Mouse (Mus musculus) ovary, postnatal 10 days (tissue): ENCODE measurements around the gene Braf.
"Not testable (repeated sequence)": the region's sequence is repeated elsewhere in the genome, so short reads cannot be mapped to it uniquely, and the experiment has no call there.

Experiments
- DNase-seq: peaks from one replicate; pipeline ENCODE4 v3.0.0; 2022; ENCODE audit warnings: low spot score

The Braf gene

DNA sequence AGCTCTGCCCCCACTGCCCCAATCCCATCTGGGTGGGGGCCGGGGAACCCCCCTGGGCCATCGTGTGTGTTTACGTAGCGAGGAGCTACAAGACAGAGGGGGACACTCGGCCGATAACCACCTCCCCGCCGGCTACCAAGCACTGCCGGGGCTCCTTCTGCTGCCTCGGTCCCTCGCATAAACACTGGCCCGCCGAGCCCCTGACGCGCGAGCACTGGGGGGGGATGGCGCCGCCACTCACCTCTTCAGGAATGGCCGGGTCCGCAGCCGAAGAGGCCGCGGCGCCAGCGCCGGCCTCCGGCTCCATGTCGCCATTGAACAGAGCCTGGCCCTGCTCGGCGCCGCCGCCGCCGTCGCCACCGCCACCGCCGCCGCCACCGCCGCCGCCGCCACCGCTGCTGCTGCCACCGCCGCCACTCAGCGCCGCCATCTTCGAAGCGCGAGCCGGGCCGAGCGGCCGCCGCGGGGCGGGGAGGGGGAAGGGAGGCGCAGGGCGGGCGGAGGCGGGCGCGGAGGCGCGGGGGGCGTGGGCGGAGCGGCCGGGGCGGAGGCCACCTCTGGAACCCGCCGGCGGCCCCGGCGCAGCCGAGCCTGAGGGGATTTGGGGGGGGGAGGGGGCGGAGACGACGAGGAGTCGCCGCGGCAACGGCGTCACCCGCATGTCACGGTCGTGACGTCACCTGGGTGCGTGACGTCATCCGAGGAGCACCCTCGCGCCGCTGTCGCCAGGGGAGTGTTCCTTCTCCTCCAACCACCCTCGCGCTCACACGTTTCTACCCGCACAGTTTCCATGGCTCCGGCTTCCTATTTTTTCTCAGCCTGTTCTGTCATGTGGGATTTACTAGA, at the start of gene Braf:
Braf (minus strand) TSS at position 598 of the 846 bp plus-strand sequence.
- peak; percentile 59 for DNase-seq

DNA sequence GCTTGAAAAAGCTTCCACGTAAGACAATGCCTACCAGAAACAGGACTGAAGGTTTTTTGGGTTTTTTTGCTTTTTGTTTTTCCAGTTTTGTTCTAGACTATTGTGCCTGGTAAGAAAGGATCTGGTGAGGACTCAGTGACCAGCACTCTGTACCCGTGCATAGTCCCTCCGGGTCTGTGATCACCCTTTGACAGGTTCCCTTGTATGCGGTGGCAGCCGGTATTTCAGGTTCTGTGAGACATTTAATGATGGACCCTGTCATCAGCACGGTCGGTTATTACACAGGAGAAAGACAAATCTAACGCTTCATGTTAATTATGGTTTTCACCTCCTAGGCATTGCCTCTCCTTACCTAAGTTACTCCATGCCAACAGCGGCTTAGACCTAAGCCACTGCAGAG, 49.8 kb upstream of the Braf start:
- no peak for DNase-seq

DNA sequence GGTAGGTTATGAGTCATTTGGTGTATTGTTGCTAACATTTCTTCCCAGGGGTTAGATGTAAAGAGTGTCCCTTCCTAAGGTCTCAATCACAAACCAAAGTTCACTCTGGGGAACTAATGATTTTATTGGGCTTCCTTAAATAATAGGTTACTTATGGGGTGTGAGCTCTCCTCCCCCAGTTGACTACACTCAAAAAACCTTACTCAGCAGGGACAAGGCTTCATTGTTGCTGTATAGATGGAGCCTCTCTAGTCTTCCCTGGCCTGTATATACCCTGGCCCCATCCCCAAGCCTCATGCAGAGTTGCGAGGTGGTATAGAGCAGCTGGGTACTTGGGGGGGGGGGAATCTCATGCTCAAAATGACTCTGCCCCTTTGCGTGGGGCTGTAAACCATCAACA, 32.0 kb upstream of the Braf start:
- no peak for DNase-seq

DNA sequence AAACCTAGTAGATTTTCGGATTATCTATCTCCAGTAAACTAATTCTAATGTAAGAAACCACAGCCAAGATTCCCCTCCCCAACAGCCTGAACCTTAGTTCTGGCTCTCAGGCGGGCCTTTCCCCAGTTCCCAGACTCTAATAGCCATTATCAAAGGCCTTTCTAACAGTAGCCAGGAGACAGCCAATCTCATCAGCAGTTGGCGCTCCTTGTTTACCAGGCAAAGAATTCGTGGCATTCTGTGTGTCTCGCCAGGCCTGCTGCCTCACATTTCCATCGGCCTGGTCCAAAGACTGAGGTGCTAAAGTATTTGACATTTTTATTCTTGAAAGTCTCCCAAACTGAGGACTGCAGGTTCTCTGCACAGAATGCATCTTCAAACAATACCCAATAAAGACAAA, 24.6 kb upstream of the Braf start:
- no peak for DNase-seq

DNA sequence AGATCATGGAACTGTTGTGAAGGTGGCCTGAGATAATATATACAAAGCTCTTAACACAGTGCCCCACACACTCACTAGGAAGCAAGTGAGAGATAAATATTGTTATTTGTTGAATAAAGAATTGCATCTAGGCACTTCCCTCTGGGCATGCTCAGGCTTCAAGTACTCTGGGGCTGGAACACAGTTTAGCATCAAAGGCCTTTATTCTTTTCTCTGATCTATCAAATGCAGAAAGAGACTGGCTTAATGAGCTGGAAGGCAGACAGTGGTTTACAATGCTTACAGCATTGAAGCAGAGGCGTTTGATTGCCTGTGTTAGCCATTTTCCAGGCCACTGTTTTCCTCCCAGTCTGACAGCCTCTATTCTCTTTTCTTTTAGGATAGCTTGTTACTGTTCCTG, 21.8 kb upstream of the Braf start:
- DNase-seq: no peak

DNA sequence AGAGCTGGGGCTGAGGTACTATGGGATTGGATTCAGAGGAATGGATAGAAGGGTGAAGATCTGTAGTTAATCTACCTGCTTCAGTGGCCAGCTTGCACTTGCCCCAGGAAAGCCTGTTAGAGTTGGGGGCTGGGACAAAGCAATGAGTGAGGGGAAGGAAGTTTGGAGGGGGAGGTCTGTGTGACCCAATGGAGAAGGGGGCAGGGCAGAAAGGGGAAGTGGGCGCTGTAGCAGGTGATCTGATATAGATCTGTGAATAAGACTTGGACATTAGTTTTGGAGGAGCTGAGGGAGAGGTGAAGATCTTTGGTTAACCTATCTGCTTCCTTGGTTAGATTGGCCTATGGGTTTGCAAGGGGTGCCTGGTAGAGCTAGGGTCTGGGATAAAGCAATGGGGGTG, 20.2 kb upstream of the Braf start:
- no peak for DNase-seq

DNA sequence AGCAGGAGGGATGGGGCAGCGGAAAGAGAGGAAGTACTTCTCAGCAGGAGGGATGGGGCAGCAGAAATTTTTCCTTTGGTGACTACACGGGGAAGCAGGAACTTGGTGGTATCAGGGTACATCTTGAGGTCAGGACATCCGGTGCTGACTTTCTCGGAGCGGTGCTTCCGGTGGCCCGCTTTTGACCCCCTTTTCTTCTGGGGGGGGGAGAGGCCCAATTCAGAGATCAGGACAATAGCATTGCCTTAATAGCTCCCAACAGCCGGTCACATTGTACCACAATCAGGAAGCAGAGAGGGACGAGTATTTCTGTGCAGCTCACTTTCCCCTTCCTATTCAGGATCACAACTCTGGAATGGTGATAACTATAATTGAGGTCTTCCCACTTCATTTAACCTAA, 14.4 kb upstream of the Braf start:
- DNase-seq: not testable (repeated sequence)

DNA sequence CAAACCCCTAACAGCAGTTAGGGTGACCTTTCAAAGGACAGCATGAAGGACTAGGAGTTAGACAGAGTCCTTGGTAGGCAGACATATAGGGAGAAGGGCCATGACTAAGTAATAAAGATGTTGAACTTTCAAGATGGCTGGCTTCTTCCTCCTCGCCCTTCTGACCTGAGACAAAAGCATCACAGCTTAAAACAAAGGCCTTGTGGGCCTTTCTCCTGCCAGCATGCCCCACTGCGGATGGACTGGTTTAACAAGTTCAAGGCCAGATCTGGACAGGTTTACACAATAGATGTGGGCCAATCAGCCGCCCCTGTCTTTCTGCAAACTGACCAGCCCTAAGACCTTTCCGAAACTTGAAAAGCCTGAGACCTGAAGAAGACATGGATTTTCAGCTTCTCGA, 2.8 kb upstream of the Braf start:
- no peak for DNase-seq

DNA sequence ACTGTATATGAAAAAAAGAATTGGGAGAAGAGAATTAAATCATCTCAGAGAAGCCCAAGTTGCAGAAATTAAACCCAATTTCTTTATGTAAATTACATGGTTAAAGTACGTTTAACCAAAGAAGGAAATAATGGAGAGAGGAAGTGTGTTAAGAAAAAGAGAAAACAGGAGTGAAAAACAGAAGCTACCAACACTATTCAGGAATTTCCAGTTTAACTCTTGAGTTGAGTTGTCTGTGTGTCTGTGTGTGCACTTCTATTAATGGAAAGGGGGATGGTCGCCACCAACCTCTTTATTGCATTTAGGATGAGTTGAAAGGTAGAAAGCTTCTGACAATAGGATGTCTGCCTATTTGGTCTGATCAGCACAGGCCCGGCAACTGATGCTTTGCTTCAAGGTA, 886 bp upstream of the Braf start:
- DNase-seq: no peak

DNA sequence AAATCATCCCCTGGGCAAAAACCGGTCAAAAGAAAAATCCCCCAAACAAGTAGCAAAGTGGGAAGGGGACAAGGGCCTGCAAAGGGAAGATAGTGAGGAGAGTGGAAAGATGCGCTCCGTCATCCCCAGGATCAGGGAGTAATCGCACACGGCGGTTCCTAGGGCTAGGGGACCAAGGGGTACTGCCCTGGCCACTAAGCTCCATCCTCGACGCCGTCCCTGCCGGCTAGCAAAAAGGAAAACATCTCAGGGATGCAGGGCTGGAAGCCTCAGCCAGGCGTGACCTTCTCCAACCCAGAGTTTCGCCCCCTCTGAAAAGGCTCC, 759 bp downstream of the Braf start:
- DNase-seq: no peak

DNA sequence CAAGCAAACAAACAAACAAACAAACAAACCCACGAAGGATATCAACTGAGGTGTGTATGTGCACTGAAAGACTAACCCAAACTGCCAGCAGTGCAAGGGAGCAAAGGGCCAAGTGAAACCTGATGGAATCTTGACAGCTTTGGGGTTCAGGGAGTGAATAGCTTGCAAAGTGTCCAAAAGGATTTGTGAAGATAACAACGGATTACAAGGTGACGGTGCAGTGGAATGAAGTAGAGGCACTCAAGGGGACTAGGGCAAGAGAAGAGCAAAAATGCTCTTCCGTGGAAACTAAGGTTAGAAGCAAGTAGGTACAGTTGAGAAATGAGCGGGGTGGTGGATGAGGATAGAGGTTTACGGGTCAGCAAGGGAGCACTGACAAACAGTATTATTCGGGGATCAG, 1.2 kb downstream of the Braf start:
- DNase-seq: no peak

DNA sequence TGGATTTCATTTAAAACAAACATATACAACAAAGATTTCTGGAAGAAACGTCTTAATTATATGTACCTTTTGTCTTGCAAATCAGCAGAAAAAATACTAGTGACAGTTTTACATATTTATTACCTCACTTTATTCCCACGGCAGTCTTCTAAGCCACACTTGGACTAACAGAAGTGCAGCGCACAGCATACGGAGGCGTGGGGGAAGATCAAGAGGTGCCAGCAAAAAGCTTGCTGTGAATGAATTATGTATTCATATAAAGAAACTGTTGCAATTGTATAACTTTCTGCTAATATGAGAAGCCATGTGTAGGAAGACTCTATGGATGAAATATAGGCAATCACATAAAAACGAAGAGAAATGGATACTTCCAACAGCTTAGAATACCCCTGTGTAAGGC, 6.7 kb downstream of the Braf start:
- no peak for DNase-seq

DNA sequence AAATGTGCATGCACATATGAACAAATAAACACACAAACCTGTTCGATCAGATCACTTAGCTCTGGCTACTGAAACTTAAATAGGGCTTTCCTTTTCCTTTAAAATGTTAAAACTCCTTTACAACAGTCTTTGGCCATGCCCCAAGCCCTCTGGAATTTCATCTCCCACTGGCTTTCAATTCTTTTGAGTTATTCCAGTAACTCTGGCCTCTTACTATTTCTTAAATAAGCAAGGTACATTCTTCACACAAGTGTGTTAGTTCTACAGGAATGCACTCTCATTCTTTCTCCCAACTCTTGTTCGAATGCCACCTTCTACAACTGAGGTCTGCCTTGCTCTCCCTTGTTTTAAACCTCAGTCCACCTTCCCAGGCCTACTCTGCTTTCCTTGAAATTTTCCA, 8.2 kb downstream of the Braf start:
- no peak for DNase-seq

DNA sequence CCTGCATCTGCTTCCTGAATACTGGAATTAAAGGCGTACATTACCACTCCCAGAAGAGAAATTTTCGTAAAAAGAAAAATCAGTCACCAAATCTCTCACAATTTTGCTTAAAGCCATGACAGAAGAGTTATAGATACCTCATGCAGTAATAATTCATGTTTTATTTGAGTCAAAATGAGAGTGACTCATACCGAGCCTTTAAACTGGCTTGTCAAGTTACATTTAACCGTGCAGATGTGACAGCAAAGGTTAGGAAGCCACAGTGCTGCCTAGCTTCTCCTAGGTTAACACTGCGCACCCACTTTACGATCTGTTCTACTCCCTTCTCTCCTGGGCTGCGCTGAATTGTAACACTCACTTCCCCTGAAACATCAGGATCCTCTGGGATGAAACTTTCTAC, 10.9 kb downstream of the Braf start:
- no peak for DNase-seq

DNA sequence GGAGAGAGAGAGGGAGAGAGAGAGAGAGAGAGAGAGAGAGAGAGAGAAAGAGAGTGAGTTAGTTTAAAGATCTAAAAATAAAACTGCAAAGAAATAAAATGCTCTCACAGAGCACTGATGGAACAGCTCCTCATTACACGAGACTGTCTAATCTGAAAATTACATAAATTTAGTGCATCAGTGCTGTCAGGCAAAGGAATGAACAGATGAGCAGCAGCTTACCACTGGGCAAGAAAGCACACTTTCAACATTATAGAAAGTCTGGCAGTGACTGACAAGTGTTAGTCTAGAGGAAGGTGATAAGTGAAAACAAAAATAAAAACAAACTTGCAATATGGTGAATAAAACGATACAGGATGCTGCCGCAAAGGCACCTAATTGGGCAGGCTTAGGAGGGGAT, 11.9 kb downstream of the Braf start:
- DNase-seq: no peak

DNA sequence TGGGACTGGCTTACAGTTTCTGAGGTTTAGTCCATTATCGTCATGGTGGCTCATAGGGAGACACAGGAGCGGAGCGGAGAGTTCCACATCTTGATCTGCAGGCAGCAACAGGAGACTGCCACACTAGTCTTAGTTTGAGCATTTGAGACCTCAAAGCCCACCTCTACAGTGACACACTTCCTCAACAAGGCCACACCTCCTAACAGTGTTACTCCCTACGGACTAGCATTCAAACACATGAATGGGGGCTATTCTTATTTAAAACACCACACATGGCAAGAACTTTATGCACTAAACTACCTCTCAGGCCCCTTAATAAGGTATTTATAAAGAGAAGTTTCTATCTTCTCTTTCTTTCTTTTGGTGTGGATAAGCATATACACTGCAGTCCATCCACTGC, 19.6 kb downstream of the Braf start:
- DNase-seq: no peak

DNA sequence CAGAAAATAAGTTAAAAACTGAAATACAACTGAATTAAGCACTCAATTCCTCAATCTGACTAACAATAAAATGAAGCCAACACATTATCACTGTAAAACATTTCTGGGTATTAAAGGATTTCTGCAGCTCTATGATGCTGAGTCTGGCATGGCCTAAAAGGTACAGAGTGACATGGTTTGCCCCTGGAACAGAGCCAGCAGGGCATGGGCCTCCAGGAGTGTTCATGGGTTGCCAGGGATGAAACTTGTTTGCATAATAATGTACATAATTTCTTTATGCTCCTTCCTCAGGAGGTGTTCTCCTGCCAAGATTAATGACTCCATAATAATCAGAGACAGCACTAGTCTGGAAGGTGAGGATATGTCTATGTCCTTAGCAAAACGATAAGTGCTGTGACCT, 32.1 kb downstream of the Braf start:
- no peak for DNase-seq

DNA sequence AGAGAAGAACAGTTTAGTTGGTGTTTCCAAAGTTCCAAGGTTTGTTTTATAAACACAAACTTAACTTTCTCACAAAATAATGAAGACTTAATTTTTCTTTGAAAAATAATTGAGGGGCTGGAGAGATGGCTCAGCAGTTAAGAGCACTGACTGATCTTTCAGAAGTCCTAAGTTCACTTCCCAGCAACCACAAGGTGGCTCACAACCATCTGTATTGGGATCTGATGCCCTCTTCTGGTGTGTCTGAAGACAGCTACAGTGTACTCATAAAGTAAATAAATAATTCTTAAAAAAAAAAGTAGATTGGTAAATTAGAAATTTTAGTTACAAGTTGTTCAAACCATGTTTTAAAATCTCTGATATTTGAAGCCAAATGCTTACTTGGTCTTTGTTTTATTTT, 38.4 kb downstream of the Braf start:
- DNase-seq: not testable (repeated sequence)

DNA sequence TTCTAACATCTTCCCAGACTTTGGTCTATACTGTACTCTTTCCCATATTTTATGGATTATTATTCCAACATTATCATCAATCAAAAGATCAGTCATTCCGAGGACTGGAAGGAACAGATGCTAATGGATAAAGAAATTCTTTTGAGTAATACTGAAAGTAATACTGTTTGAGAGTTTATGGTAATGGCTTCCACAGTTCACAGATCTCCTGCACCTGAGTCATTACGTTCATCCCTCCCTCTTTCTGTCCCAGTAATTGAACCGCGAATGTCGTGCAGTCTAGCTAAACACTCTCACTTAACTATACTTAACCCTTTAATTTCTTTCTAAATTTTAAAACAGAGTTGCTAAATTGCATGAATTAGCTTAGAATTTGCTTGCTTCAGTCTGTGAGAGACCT, 43.5 kb downstream of the Braf start:
- no peak for DNase-seq

DNA sequence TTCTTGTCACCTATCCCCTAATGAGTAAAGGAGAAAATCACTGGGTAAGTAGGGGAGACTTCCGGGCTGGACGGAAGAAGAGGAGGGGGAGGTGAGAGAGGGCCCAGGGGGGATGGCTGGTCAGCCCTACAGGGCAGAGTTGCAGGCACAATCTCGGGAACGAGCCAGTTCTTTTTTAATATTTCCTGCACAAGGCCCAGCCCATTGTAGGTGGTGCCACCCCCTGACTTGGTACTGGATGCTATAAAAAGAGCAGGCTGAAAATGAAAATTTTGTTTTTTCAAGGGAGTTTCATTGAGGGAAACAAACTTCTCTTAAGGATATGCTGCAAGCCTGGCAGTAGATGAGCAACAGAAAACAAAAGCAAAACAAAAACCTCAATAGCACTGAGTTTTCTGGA, 44.7 kb downstream of the Braf start:
- DNase-seq: no peak

DNA sequence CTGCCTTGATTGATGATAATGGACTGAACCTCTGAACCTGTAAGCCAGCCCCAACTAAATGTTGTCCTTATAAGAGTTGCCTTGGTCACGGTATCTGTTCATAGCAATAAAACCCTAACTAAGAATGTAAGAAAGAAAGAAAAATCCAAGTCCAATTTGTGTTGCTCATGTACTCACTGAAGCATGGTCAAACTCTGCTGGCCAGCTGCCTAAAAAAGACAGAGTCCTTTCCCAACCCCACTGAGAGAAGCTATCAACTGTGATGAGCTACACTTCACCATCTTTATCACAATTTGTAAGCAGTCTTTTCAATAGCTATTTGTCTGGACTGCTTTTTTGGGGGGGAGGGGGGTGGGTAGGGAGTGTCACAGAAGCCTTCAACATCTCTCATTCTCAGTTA, 47.0 kb downstream of the Braf start:
- DNase-seq: no peak

DNA sequence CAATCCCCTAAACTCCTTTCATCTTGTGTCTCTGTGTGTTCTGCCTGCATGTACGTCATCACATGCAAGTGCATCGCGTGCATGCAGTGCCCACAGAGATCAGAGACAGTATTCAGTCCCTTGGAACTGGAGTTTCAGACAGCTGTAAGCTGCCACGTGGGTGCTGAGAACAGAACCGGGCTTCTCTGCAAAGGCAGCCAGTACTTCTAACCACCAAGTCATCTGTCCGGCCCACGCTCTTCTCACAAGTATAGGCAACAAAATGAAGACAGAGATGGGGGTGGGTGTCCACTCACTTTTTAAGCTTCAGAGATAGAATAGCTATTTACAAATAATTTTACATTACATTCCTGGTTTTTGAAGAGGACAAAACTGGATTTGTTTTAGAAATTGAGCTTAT, 50.2 kb downstream of the Braf start:
- DNase-seq: no peak

DNA sequence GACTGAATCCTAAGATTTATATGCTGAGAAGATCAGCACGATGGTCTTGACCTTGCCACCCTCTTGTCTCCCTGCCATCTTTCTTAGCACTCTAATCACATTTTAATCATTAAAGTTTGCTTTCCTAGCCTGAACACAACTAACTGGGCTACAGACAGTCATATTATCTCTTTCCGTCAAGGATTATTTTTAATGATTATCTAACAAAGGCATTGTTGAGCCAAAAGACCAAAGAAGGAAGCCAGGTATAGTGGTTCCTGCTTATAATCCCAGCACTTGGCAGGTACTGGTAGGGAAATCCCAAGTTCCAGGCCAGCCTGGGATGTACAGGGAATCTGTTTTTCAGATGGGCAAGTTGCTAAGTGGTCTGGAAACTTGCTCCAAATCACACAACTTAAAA, 114.0 kb downstream of the Braf start:
- no peak for DNase-seq

DNA sequence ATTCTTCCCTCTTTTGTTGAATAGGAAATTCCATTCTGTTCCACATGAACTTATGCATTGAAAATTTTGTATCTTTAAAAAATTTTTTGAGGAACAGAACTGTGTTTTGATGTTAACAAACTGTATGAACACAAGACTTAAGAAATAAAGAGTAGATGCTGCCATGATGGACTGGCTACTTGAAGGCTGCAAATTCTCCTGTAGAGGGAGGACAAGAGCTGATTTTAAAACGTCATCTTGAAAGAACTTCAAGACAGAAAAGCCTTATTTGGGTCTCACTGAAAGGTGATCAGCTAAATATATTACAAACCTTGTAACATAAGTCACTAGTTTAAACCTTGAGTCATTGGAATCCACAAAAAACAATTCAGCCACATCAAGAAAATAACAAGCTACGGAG, 115.1 kb downstream of the Braf start:
- DNase-seq: no peak

DNA sequence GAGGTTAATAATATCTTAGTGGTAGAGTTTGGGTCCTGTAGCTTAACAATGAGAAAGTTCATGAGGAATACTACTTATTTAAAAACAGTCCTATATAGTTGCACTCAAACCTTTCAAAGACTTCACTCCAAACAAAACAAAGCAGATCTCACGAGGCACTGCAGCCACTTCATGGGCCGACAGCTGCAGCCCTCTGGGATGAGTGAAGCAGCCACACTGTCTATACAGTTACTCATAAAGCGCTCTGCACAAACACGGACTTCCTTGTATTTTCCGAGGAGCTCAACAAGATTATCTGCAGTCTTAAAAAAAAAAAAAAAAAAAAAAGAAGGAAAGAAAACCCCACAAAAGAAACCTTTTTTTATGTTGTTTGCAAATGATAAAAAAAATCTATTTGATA, 117.9 kb downstream of the Braf start:
- no peak for DNase-seq
